Mouse (Mus musculus) urinary bladder, adult 18-20 months (tissue): ENCODE measurements at regions not wholly inside any gene's neighbourhood (a gene's known extent, or its start where the extent isn't known, plus 50 kb on each side); places are given as distances from the start of the nearest gene placed in this dataset.

Source experiments
- DNase-seq, 2 experiments: peaks; one replicate each; pipeline ENCODE4 v3.0.0; 2022; ENCODE audit warnings: low spot score in 2 of 2, mixed read lengths in 2 of 2

DNA sequence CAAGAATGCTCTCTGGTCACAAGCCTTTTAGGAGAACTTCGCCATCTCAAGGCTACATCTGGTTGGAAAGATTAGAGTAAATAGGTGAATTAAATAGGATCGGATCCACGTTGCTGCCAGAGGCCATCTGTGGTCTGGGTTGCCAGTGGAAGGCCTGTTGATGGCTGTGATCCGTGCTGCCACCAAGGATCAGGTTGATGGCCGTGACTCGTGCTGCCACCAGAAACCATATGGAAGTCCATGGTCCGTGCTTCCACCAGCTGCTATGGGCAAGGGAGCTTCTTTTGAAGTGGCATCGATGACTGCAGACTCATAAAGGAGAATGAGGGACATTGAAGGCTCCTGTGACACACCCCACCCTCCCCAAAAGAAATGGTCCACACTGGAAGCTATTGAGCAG, 79.6 kb downstream of the Atp1a1 start:
- no peak for DNase-seq

DNA sequence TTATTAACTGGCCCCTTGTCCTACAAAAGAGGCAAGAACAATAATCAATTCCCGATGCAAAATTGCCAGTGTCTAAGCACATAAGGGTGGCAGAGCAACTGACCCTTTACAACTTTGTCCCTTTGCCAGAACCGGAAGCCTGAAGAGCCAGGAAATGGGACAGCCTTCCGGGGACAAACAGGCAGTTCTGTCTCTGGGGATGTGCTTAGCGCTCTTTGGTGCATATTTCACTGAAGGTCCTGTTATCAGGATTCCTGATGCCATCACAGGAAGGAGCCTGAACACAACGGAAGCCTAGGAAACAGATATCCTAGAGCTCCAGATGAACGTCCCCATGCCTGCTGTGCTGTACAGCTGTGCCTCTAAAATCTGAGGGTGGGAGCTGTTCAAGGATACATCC, 80.0 kb downstream of the Atp1a1 start:
- no peak for DNase-seq

DNA sequence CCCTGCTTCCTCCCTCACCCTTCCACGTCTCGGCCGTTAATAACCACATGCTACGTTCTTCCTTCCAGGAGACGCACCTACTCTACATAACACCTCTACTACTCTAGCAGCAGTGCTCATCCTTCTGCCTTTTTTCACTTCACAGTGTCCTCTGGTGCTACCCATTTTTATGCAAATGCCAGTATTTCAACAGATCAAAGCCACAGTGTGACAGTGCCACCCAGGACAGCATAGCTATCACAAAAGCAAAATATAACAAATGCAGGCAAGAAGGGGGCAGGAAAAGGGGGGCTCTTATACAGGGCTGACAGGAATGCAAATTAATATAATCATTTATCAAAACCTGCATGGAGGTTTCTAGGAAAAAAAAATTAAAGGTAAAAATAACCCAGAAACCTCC, 81.2 kb downstream of the Atp1a1 start:
- DNase-seq, result no peak

DNA sequence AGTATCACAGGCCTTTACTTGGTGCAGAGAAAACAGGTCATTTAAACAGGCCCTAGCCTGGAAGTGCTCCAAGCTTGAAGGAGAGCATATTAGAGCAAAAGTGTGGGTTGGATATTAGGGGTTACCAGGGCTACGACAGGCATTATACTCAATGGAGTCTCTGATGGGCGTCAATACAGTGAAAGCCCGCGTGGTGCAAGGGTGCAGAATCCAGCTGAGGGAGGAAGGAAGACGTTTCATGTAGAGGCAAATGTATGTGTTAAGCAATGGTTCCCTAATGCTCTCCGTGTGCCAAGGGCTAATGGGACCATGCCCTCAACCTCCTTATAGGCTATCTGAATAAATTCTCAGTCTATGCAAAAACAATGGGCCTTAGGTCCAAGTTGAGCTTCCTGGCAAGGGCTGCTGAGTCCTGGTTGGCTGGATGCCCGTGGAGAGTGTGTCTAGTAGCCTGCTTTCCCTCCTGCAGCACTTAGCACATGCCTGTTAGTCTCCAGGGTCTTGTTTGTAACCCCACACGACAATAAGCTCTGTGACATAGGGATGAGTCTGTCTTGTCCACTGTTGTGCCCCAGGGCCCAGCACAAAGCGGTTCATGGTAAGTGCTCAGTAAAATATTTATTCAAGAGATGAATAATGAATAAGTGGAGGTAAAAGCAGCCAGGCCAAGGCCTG, 82.1 kb downstream of the Atp1a1 start:
- DNase-seq, result no peak

DNA sequence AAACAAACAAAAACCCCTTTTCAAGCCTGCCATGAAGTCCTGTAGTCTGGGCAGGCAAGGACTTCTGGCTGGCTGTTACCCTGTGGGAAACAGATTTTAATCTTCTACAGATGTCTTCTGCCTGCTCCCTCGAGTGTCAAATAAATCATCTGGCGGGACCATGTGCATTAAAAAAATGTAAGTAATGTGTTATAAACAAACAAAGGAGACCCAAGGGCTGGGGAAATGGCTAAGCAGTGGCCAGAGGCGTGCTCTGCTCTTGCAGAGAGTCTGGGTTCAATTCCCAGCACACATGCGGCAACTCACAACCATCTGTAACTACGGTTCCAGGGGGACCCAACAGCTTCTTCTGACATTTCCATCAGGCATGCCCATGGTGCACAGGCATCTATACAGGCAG, 83.3 kb downstream of the Atp1a1 start:
- DNase-seq, result no peak

GRCm38 (mm10) chr3:101520115-101520514, 84.4 kb downstream of the Atp1a1 start:
- no peak for DNase-seq

- no peak for DNase-seq
Measured at GRCm38 (mm10) chr3:101519551-101519950, 84.9 kb downstream of the Atp1a1 start.

DNA sequence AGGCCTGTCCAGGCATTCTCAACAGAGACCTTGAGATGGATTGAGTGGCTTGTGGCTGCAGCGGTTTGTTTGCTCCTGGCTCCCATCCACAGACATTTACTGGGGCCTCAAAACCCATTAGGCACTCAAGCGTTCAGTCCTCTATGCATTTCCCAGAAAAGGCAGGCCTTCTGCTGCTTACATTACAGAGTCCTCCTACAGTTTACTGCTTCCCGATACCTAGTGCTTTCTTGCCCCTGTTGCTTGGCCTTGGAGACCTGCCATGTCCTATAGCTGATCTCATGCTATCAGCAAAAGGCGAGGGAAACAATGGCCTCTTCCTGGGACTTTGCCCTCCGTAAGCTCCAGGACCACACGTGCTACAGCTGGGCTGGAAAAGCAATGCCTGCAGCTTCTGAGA, 85.7 kb downstream of the Atp1a1 start:
- DNase-seq, result no peak

DNA sequence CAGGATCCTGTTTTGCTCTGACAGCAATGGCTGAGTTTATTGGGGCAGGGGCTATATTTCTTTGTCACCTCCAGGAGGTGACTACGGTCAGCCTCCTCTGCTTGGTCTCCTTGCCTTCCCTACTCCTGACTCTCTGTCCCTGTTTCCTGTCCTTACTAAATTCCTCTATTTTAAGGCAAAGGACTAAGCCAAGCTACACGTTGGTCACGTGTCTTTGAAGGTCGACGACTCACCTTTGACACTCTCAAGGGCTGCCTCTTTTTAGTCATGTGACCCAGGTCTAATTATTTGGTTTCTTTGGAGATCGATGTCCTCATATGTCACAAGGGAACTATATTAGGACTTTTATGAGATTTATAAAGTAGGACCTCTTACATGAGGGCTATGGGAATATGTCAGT, 86.9 kb downstream of the Atp1a1 start:
- DNase-seq, result no peak

DNA sequence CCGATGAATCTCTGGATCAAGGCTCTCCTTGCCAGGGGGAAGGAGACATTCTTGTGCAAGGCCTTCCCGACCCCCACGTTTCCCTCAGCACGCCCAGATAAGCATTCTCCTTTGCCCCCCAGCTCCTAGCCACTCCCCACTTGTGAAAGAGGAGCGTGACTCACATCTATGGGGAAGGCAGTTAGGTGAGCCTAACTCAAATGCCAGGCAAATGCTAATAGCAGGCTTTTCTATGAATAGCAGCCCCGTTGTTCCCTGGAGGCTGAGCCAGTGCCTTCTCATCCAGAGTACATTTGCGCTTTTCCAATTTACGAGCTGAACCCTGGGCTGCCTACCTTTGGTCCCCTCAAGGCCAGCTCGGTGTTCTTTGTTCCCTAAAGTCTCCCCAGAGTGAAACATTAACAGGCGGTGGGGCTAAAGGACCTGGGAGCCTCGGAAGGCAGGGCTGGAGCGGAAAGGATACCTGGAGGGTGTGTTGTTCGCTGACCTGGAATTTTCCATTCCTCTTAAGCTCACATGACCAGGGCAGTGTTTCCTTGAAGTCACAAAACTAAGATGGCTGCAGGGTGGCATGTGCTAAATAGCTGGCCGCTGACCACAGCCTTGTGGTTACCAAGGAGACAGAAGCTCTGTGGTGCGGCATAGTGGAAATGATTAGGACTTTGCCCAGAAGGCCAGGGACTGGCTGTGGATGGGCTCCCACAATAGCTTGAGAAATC, 87.5 kb downstream of the Atp1a1 start:
- peak in 1 of 2 experiments; percentile 30 for DNase-seq

DNA sequence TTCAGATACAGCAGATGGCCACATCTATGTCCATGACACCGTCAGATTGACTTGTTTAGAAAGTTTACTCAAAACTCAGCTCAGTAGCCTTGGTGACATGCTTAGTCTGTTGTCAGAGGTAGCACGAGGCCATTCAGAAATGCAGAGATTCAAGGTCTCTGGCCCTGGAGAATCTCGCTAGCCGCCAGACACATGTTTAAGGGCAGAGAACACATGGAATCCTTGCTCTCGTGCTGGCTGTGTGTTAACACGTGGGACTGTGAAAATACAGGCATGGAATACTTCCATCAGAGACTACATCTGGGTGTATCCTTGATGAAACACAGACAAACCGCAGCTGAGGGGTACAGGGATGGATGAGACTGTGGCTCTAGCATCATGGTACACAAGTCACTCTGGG, 88.9 kb downstream of the Atp1a1 start:
- DNase-seq, result no peak

GRCm38 (mm10) chr3:101513611-101514311, 90.7 kb downstream of the Atp1a1 start:
- DNase-seq, result no peak
